Mouse (Mus musculus) heart, postnatal 0 days (tissue): ENCODE measurements around the gene Bcan. TPM values are rescaled to one million over a fixed set of nuclear protein-coding genes. Genes with fewer than 3 reads are reported as not detected.
A peak's percentile ranks its signal among the peaks of the same experiment; 100 is the strongest.

Experiments
- ATAC-seq: fragments of 200-750 bp; cut with Nextera tagmentation; 2 replicates; pipeline ENCODE4 v1.8.0; 2017; ENCODE audit warnings: low read depth, moderate number of reproducible peaks, moderate library complexity; ENCODE audit not compliant: insufficient read depth
- DNase-seq: peaks from one replicate; pipeline ENCODE4 v3.0.0-alpha.2; 2016; ENCODE audit warnings: low spot score
- H3K27ac ChIP-seq: fragments of 300-500 bp; sonication (generic); 2 replicates; pipeline ENCODE4 v1.5.1; 2014; ENCODE audit warnings: low read depth, mild to moderate bottlenecking
- H3K27me3 ChIP-seq: fragments of 300-500 bp; sonication (generic); 2 replicates; pipeline ENCODE4 v1.6.1; 2014; ENCODE audit warnings: low read length, mixed read lengths; ENCODE audit not compliant: control insufficient read depth, insufficient read depth
- H3K36me3 ChIP-seq: fragments of 300-500 bp; sonication (generic); replicated peaks from 2 replicates; pipeline ENCODE4 v1.6.1; 2014; ENCODE audit warnings: low read length, mixed read lengths; ENCODE audit not compliant: control insufficient read depth, insufficient read depth
- H3K4me1 ChIP-seq: fragments of 300-500 bp; sonication (generic); 2 replicates; pipeline ENCODE4 v1.6.1; 2014; ENCODE audit warnings: antibody characterized with exemption; ENCODE audit not compliant: control insufficient read depth, insufficient read depth
- H3K4me2 ChIP-seq: fragments of 300-500 bp; sonication (generic); 2 replicates; pipeline ENCODE4 v1.6.1; 2014; ENCODE audit warnings: low read depth, mild to moderate bottlenecking, low read length, moderate library complexity
- H3K4me3 ChIP-seq: fragments of 300-500 bp; sonication (generic); 2 replicates; pipeline ENCODE4 v1.5.1; 2014; ENCODE audit warnings: low read depth, low read length
- H3K9ac ChIP-seq: fragments of 300-500 bp; sonication (generic); replicated peaks from 2 replicates; pipeline ENCODE4 v1.6.1; 2014; ENCODE audit warnings: low read depth, low read length, mixed read lengths
- H3K9me3 ChIP-seq: fragments of 300-500 bp; sonication (generic); replicated peaks from 2 replicates; pipeline ENCODE4 v1.6.1; 2016; ENCODE audit warnings: low read length; ENCODE audit not compliant: control insufficient read depth
- CTCF ChIP-seq: IDR thresholded peaks from 2 replicates; pipeline ENCODE4 v1.5.1; 2016; ENCODE audit warnings: antibody characterized with exemption, control low read depth, low read depth
- EP300 ChIP-seq: IDR thresholded peaks from 2 replicates; pipeline ENCODE4 v1.6.1; 2016; ENCODE audit warnings: antibody characterized with exemption, low read depth
- WGBS: fragments of 180-500 bp; shearing (Covaris S2); extraction: QIAGEN DNeasy Blood & Tissue Kit; methylation state at CpG from one replicate; pipeline ENCODE4 v1.1.7; 2014; 5-methylcytosine and 5-hydroxymethylcytosine counted together
- polyA plus RNA-seq: library from polyadenylated mRNA; unstranded; fragments of >200 nt; fragmentation: Nextera tagmentation; extraction: Ambion mirVana; gene quantifications from 2 replicates; pipeline ENCODE4 v1.2.1, GENCODE M21; 2015
- total RNA-seq: library from RNA; depleted of rRNA; stranded (reverse); fragments of >200 nt; gene quantifications from 2 replicates; pipeline ENCODE4 v1.2.3, GENCODE M21; 2014; ENCODE audit warnings: low replicate concordance

The Bcan gene
- total and polyA plus RNA-seq, 2 experiments from 2014 or later: not detected

DNA sequence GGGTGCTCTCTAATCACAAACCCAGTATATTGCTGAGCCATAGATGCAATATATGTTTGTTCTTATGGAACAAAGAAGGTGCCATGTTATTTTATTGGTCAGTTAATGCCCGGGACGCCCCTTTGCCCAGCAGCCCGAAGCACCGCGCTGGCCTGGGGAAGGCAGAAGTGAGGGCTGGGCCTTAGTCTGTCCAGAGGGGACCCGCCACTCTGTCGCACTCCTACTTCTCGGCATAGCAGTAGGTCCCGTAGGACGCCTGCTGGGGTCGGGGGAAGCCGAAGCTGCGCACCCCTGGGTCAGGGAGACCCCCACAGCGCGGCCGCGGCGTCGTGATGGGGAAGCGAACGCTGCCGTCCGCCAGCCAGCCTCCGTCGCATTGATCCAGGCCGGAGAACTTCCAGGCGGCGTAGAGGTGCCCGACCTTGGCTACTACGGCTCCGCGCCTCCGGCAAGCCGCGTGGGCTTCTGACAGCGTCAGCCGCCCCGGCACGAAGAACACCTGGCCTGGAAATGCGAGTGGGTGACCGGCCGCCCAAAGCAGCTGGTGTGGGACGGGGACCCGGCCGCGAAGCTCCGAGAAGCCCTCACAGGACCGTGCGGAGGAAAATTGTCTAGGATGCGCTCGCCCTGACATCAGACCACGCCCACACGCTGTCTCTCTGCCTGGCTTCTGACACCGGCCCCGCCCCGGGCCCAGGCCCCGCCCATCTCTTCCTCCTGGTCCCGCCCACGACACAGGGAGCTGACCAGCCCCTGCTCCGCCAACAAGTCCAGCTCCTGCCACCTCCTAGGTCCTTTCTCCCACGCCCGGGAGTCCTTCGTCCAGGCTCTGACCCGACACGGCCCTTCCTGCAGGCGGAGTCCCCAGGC is 22.5 kb upstream of the Bcan start:
- peak overlapping the region; percentile 81 for H3K4me2 ChIP-seq
- WGBS: 3% methylated on average over 66 of the region's 66 CpGs
- peak overlapping the region; percentile 48 for H3K4me3 ChIP-seq
- no peaks in the 10 kb centered on the region for H3K9me3 ChIP-seq
- TF ChIP-seq EP300: no peak
- no peak for TF ChIP-seq CTCF
- H3K27me3 ChIP-seq: peaks cover 70% of the 10 kb centered on the region
- H3K36me3 ChIP-seq: no peaks in the 10 kb centered on the region
- peak; percentile 90 for ATAC-seq
- no peak overlapping the region for H3K9ac ChIP-seq
- no peak overlapping the region for H3K27ac ChIP-seq
- DNase-seq: peak; percentile 64
- peaks cover 6% of the 10 kb centered on the region for H3K4me1 ChIP-seq

DNA sequence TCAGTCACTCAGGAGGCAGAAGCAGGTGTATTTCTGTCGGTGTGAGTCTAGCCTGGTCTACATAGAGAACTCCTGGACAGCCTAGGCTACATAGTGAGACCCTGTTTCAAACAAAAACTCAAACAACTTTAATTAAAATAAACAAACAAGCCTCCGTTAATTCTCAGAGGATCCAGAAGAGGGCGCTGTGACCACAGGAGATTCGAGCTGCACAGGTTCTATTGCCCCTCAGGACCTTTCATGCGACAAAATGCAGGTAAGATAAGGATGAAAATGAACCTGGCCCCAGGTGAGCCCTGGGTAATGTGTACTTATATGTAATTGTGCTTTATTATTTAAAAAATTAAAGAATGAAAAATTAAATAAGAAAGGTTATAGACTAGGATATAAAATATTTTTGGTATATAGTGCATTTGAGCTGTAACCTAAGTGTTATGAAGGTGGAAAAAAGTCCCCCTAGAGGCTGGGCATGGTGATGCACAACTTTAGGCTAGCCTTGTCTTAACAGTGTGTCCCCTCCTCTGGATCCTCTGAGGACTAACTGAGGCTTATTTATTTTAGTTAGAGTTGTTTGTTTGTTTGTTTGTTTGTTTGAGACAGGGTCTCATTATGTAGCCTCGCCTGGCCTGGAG is 10.7 kb upstream of the Bcan start:
- Histone ChIP-seq H3K4me2 (no peak overlapping the region), H3K27ac (no peak overlapping the region)

DNA sequence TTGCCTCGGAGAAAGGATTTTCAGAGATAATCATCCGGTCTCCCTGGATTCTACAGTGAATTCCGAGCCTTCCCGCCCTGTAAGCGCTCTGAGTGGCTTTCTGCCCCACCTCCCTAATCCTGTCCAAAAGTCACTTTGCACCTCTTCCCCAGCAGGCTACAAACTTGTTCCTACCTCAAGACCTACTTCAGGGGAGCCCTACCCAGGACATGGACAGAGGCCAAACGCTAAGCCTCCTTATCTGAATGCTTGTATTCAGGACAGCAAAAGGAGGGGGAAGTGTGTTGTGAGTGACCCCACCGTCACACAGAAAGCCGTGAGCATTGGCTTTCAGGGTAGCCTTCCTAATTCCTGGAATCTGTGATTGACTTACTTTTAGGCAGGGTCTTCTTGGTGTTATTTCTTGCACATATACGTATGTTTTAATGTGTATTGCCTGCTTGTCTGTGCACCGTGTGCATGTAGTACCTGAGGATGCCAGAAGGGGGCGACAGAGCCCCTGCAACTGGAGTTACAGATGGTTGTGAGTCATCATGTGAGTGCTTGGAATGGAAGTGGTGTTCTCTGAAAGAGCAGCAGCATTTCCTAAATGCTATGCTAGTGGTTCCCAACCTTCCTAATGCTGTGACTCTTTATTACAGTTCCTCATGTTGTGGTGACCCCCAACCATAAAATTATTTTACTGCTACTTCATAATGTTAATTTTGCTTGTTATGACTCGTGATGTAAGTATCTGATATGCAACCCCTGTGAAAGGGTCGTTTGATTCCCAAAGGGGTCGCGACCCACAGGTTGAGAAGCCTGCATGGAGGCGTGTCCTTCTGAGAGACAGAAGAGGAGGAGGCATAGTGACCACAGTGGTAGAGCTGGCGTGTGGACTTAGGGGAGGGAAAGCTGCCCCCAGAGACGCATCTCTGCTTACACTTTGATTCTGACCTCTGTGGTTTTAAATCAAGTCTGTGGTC is 6.1 kb upstream of the Bcan start:
- Histone ChIP-seq H3K4me1 (peaks cover 17% of the 10 kb centered on the region), H3K9me3 (no peaks in the 10 kb centered on the region), H3K9ac (no peak overlapping the region), H3K4me3 (no peak overlapping the region), H3K36me3 (no peaks in the 10 kb centered on the region), H3K27ac (no peak overlapping the region), H3K4me2 (no peak overlapping the region), H3K27me3 (peaks cover 27% of the 10 kb centered on the region)
- ATAC-seq (no peak), DNase-seq (no peak)
- TF ChIP-seq EP300 (no peak), CTCF (peak; percentile 46)
- 63% methylated on average over 18 of the region's 18 CpGs for WGBS

More for the DNA sequence above, 10.7 kb upstream of the Bcan start:
- DNase-seq (no peak), ATAC-seq (no peak)
- H3K4me1 ChIP-seq: peaks cover 10% of the 10 kb centered on the region
- 9% methylated on average over 6 of the region's 6 CpGs for WGBS
- 0 out of 2 replicates have a peak, but pooled peaks cover 2% of the 10 kb centered on the region for H3K27me3 ChIP-seq
- no peaks in the 10 kb centered on the region for H3K9me3 ChIP-seq
- H3K36me3 ChIP-seq: no peaks in the 10 kb centered on the region
- TF ChIP-seq CTCF (peak; percentile 50), EP300 (no peak)
- H3K9ac ChIP-seq: no peak overlapping the region
- no peak overlapping the region for H3K4me3 ChIP-seq

DNA sequence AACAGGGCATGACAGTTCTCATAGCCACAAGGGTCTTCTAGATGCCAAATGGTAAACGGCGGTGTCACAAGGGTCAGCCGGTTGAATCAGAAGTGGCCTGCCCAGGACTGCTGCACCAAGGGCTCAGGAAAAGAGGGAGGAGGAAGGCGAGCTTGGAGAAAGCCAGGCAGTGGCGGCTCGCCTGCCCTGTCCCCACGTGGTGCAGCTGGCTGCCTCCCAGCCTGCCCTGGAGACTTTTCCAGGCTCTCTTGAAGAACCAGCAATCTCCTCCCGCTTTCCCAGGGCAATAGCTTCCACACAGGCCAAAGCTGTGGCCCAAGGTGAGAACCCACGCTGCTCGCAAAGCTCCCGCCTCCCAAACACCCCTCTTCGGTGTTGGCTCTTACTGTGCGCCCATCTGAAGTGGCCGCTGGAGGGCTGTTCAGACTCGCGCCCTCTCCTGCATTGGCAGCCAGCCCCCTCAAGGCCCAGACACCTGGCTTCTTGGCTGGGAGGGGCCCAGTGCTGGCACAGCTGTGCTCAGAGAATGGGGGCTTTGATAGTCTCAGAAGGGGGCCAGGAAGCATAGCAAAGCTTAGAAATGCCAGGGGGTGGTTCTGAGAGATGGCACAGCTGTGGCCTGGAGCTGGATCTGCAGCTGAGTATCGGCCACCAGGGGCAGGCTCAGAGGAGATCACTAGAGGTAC is 2.4 kb upstream of the Bcan start:
- peaks cover 64% of the 10 kb centered on the region for H3K27me3 ChIP-seq
- 3% methylated on average over 17 of the region's 17 CpGs for WGBS
- H3K9ac ChIP-seq: no peak overlapping the region
- no peaks in the 10 kb centered on the region for H3K9me3 ChIP-seq
- H3K27ac ChIP-seq: no peak overlapping the region
- H3K4me2 ChIP-seq: no peak overlapping the region
- H3K36me3 ChIP-seq: no peaks in the 10 kb centered on the region
- H3K4me1 ChIP-seq: peaks cover 17% of the 10 kb centered on the region
- no peak overlapping the region for H3K4me3 ChIP-seq
- DNase-seq (no peak), ATAC-seq (no peak)
- TF ChIP-seq CTCF (0 out of 2 replicates have a peak, but pooled peaks have one; percentile 1), EP300 (no peak)
